Mouse (Mus musculus) CD8-positive naive resting alpha-beta T cell, adult 57 days (primary cell): ENCODE measurements around the gene Rac2. TPM values are rescaled to one million over a fixed set of nuclear protein-coding genes. Genes with fewer than 3 reads are reported as not detected.

Experiments
- total RNA-seq: library from RNA; stranded (reverse); gene quantifications from one replicate; pipeline ENCODE4 v1.2.4, GENCODE M21; 2023

The Rac2 gene
- total RNA-seq = 933 TPM

DNA sequence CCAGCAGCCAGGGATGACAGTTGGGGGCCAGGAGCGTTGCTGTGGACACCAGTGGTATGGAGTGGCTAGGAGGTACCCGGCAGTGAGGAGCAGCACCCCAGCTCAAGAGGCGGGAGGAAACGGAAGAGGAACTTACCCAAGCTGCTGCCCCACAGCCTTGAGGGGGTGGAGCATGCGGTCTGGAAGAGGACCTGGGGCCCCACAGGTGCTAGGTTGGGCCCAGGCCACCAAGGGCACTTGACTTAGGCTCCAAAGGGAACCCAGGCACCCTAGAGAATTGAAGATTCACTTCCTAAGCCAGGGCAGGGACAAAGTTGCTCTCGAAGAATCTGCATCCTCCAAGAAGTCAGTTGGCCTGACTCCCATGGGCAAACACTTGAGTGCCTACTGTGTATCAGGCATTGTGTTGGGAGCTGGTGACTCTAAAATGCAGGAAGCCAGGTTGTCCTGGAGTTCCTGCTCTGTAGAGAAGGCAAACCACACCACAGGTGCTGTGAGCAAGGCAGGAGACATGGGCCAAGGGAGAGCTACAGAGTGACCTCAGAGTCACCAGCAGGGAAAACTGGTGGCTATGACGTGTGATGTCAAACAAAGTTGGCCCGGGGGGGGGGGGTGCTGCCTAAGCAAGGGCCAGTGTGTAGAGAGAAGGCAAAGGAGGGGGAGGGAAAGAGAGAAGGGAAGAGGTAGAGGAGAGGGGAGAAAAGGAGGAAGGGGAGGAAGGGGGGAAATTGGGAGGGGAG, at the start of gene Rac2:
Rac2 (minus strand) TSS at position 126 of the 740 bp plus-strand sequence.

GRCm38 (mm10) chr15:78596914-78597313, 24.3 kb upstream of the Rac2 start, which contains the start of gene Cyth4:
Cyth4 (plus strand) TSS chr15:78597047.

GRCm38 (mm10) chr15:78544561-78545001, 28.0 kb downstream of the Rac2 start, which contains the start of gene Sstr3:
Sstr3 (minus strand) TSS chr15:78544685.

GRCm38 (mm10) chr15:78530671-78531450, 41.7 kb downstream of the Rac2 start, which contains the start of gene C1qtnf6:
C1qtnf6 (minus strand) TSS chr15:78531416.

Other genes with a start within 250 kb of the Rac2 start
- 3.3 TPM for gene Csf2rb, start 247.0 kb downstream of the Rac2 start, total RNA-seq
- gene Tex33, start 176.9 kb downstream of the Rac2 start, total RNA-seq = not detected
- 0.64 TPM for gene Tst, start 166.9 kb downstream of the Rac2 start, total RNA-seq
- 20.6 TPM for gene Mpst, start 166.4 kb downstream of the Rac2 start, total RNA-seq
- gene Kctd17, start 144.2 kb downstream of the Rac2 start, total RNA-seq = 0.95 TPM
- gene Tmprss6, start 104.1 kb downstream of the Rac2 start, total RNA-seq = not detected
- 128 TPM for gene Il2rb, start 77.5 kb downstream of the Rac2 start, total RNA-seq
- 0.83 TPM for gene C1qtnf6, start 41.4 kb downstream of the Rac2 start, total RNA-seq
- not detected for gene Sstr3, start 28.1 kb downstream of the Rac2 start, total RNA-seq
- gene Cyth4, start 24.3 kb upstream of the Rac2 start, total RNA-seq = 229 TPM
- gene Elfn2, start 146.0 kb upstream of the Rac2 start, total RNA-seq = not detected
- 115 TPM for gene Mfng, start 200.7 kb upstream of the Rac2 start, total RNA-seq
- 0.21 TPM for gene Card10, start 230.3 kb upstream of the Rac2 start, total RNA-seq